Mouse (Mus musculus): Measurements from ENCODE around the gene Bmpr1a. TPM values are rescaled to one million over a fixed set of nuclear protein-coding genes. Genes with fewer than 3 reads are reported as not detected.

Gene Bmpr1a
- total RNA-seq, 2 experiments from 2014 or later, result 32.8 to 33.6 TPM

Other genes starting within 250 kb of the Bmpr1a start
- 10 to 100 TPM in 1 of 2 experiments, 1 to 10 TPM in 1; 10.0 to 11.9 TPM for gene Shld2, start 192.8 kb downstream of the Bmpr1a start, total RNA-seq (2021)
- 100 to 1,000 TPM; 270 to 302 TPM for gene Glud1, start 192.6 kb downstream of the Bmpr1a start, total RNA-seq (2021)
- gene Fam25c, start 147.9 kb downstream of the Bmpr1a start, total RNA-seq (2021), result not detected
- gene Sncg, start 128.6 kb downstream of the Bmpr1a start, total RNA-seq (2021), result 1 to 10 TPM; 5.4 to 5.8 TPM
- 1 to 10 TPM; 4.0 to 4.3 TPM for gene Mmrn2, start 127.9 kb downstream of the Bmpr1a start, total RNA-seq (2021)
- not detected for gene 9230112D13Rik, start 19.5 kb upstream of the Bmpr1a start, total RNA-seq (2021)
- 1 to 10 TPM; 2.2 to 3.1 TPM for gene Ldb3, start 85.3 kb upstream of the Bmpr1a start, total RNA-seq (2021)
- not detected for gene Opn4, start 96.8 kb upstream of the Bmpr1a start, total RNA-seq (2021)
- 10 to 100 TPM; 44.7 to 46.0 TPM for gene Wapl, start 170.6 kb upstream of the Bmpr1a start, total RNA-seq (2021)